Mouse (Mus musculus) splenic B cell, adult 2 months (primary cell): Measurements from ENCODE around the gene Prss32.
A peak's percentile ranks its signal among the peaks of the same experiment; 100 is the strongest.

Source experiments
- DNase-seq: peaks from one replicate; pipeline ENCODE4 v3.0.0-alpha.2; 2011; ENCODE audit warnings: low read depth, low spot score
- H3K27me3 ChIP-seq: 2 replicates; pipeline ENCODE4 v1.6.1; 2012; ENCODE audit warnings: mild to moderate bottlenecking, low read length, moderate library complexity, mixed read lengths; ENCODE audit not compliant: control insufficient read depth, poor library complexity, insufficient read depth, severe bottlenecking
- H3K36me3 ChIP-seq: 2 replicates; pipeline ENCODE4 v1.6.1; 2012; ENCODE audit warnings: mild to moderate bottlenecking, low read length, moderate library complexity, mixed read lengths; ENCODE audit not compliant: control insufficient read depth, poor library complexity, insufficient read depth, severe bottlenecking

Gene Prss32

DNA sequence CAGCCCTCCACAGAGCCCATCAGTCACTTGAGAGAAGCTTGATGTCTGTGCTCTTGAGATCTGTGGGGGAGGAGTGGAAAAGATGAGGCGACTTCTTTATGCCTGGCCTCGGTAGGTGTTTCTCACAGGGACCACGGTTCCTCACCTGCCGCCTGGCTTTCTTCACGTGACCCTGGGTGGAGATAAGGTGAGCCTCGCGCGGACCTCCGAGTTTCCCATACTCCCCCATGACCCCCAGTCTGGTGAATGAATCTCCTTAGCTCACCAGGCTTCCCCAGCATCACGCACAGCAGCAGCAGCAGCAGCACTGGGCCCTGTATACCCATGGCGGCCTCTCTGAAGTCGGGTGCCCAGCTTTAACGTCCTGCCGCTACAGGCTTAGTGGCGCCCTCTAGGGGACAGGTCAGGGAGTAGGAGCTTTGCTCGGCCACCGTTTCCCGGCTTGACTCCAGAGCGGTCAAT lies at the start of gene Prss32, which contains the start of gene Prss41:
TSS of gene Prss32 (plus strand) at position 44 of the 462 bp plus-strand sequence.
TSS of gene Prss41 (minus strand) at position 361 of the 462 bp plus-strand sequence.
- Histone ChIP-seq H3K36me3 (no peaks in the 10 kb centered on the region), H3K27me3 (no peaks in the 10 kb centered on the region; the same call in 1 of the 2 replicates)
- DNase-seq: peak; percentile 74

DNA sequence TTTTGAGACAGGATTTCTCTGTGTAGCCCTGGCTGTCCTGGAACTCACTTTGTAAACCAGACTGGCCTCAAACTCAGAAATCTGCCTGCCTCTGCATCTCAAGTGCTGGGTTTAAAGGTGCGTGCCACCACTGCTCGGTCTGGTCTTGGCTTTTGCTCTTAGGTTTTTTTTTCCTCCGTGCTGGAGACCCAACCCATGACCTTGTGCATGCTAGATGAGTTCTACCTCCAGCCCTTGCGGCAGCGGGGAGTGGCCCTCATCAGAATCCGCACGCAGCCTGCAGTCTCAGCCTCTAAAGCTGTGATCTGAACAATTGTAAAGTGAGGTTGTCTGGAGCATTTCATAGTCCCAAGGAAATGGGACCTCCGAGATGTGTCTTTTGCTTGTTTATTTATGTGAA lies 48.3 kb upstream of the Prss32 start:
- Histone ChIP-seq H3K27me3 (no peaks in the 10 kb centered on the region), H3K36me3 (no peaks in the 10 kb centered on the region)
- no peak for DNase-seq

DNA sequence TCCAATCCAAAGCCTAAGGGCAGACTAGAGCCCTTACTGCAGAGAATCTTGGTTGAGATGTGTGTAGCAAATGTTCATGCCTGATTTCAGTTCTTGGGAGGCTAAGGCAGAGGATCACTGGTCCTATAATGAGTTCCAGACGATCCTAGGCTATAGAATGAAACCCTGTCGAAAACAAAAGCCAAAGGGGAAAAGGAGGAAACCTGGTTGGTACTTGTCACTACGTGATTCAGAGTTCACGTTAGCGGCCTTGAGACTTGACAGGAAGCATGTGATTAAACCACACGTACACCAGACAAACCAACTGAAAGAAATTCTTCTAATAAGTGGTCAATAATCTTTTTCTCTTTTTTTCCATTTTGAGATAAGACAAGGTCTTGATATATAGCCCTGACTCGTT lies 46.3 kb upstream of the Prss32 start:
- Histone ChIP-seq H3K27me3 (no peaks in the 10 kb centered on the region), H3K36me3 (no peaks in the 10 kb centered on the region)
- no peak for DNase-seq

DNA sequence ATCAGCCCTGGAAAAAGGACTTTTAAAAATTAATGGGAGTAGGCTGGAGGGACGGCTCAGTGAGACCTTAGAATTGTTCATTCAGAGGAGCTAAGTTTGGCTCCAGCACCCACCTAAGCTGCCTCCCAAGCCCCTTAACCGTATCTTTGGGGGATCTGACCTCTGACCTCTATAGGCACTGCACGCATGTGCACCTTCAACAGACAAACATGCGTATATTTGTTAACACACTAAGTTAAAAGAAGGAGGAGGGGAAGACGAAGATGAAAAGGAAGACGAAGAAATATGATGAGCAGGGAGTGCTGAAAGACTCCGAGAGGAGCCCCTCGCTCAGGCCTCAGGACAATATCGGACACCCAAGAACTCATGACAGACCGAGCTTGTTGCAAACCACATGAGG lies 42.0 kb upstream of the Prss32 start:
- DNase-seq: no peak
- Histone ChIP-seq H3K27me3 (no peaks in the 10 kb centered on the region), H3K36me3 (no peaks in the 10 kb centered on the region)

DNA sequence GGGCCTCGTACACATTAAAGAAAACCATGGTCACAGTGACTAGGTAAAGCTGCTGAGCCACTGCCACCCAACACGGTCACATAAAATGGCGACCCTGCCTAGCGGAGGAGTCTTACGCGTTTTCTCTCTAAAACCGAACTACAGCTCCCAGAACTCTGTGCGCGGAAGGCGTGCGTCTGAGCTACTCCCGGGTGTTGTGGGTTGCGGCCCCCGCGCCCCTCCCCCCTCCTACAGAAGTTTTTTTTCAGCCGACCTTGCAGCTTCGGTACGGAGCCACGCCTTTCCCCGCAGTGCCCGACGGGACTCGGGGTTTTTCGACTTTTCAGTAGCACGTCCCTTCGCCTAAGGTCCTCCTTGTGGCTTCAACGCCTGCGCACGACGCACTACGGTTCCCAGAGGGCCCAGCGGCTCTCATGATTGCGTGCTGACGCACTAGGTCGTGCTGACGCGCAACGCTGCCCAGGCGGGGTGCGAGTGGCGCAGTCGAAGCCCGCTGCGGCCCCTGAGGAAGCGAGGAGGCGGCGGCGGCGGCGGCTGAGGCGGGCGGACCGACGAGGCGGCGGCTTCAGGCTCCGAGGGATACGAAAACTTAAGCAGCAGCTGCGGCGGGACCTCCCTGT lies 40.8 kb upstream of the Prss32 start:
- Histone ChIP-seq H3K36me3 (peaks cover 1% of the 10 kb centered on the region), H3K27me3 (no peaks in the 10 kb centered on the region)
- peak; percentile 100 for DNase-seq

DNA sequence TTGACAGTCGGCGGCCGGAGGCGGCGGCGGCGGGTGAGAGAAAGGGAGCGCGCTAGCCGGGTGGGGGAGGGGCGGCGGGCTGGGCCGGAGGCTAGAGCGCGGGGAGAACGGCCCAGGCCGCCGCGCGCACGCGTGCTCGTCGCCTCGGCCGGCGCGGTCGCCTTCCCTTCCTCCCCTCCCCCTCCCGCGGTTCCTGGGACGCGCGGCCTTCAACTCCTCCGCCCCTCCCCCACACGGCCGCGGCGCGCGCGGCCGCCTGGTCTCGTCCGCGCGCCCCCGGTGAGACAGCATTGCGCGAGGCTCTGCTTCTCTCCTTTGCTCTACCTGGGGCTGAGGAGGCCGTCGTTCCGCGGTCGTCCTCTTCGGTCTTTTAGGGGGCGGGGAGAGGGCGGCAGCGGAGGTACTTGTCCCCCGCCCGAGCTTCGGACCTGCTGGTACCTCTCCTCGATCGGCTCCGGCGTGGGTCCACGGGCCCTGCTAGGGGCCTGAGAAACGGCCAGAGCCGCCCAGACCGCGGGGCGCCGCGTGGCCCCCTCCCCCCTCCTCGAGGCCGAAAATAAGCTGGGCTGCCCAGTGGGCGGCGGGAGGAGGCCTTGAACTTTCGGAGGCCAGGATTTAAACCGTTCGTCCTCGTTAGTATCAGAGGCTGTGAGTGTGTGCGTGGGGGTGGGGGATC lies 40.2 kb upstream of the Prss32 start:
- peak; percentile 80 for DNase-seq
- no peaks in the 10 kb centered on the region for H3K27me3 ChIP-seq
- peaks cover 2% of the 10 kb centered on the region for H3K36me3 ChIP-seq

DNA sequence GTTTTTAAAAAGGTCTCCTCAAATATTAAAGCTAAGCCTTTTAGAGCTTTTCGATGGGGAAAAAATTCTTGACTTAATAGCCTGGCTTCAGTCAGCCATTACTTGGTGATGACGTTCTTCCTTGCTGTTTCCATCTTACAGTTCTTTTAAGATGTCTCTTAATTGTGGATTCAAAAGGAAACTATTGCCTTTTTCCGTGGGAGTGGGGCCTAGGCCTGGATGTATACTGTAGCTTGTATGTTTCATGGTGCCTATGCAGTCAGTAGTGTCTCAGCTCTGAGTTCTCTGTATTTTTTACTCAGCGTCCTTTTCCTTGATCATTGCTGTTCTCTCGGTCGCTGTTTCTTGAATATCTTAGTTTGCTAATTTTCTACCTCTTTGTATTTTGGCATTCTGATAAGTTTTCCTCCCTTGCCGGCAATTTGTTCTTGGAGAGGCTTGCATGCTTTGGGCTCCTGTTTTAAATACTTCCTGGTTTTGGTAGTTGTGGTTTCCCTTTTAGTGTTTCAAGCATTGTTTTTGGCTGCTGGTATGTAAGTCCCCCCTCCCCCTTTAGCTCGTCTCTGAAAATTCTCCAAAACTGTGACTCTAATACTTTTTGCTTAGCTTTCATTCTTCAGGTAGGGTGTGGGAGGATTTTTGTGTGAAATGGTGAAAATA lies 39.1 kb upstream of the Prss32 start:
- Histone ChIP-seq H3K36me3 (peaks cover 7% of the 10 kb centered on the region), H3K27me3 (no peaks in the 10 kb centered on the region)
- peak; percentile 52 for DNase-seq

DNA sequence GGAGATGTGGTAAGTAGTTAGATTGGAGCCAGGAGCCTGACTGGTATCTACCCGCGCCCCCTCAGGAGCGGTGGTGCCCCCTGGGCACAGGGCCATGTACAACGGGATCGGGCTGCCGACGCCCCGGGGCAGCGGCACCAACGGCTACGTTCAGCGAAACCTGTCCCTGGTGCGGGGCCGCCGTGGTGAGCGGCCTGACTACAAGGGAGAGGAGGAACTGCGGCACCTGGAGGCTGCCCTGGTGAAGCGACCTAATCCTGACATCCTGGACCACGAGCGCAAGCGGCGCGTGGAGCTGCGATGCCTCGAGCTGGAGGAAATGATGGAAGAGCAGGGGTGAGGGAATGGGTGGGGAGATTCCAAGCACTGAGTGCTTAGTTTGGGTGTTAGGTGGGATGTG lies 36.8 kb upstream of the Prss32 start:
- Histone ChIP-seq H3K27me3 (no peaks in the 10 kb centered on the region), H3K36me3 (peaks cover 24% of the 10 kb centered on the region)
- peak; percentile 44 for DNase-seq

DNA sequence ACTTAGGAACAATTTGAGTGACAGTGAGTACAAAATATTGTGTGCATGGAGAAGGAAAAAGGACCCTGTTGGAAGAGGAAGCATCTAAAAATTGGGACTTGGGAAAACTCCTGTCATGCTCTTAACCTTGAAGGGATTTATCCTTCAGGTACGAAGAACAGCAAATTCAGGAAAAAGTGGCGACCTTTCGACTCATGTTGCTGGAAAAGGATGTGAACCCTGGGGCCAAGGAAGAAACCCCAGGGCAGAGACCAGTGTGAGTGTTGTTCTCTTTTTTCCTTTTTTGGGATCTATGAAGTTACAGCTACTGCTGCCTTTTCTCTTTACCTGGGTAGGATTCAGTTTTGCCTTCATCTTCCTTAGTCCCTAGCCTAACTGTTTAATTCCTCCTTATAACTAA lies 35.7 kb upstream of the Prss32 start:
- Histone ChIP-seq H3K27me3 (no peaks in the 10 kb centered on the region), H3K36me3 (peaks cover 30% of the 10 kb centered on the region)
- DNase-seq: no peak

DNA sequence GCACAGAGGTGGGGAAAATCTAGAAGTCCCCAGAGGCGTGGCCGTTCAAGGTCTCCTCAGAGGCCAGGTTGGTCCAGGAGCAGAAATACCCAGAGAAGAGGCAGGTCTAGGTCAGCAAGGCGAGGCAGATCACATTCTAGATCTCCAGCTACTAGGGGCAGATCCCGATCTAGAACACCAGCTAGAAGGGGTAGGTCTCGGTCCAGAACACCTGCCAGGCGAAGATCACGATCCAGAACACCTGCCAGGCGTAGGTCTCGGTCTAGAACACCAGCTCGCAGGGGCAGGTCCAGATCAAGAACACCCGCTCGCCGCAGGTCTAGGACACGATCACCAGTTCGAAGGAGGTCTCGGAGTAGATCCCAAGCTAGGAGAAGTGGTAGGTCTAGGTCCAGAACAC lies 28.0 kb upstream of the Prss32 start:
- Histone ChIP-seq H3K36me3 (peaks cover 31% of the 10 kb centered on the region), H3K27me3 (no peaks in the 10 kb centered on the region)
- no peak for DNase-seq

DNA sequence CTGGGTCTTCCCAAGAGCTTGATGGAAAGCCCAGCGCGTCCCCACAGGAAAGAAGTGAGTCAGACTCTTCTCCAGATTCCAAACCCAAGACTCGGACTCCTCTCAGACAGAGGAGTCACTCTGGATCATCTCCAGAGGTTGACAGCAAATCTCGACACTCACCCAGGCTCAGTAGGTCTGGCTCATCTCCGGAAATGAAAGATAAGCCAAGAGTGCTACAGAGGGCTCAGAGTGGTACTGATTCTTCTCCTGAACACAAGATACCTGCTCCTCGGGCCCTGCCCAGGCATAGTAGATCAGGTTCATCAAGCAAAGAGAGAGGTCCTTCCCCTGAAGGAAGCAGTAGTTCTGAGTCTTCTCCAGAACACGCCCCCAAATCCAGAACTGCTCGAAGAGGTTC lies 25.1 kb upstream of the Prss32 start:
- peaks cover 23% of the 10 kb centered on the region for H3K36me3 ChIP-seq
- no peaks in the 10 kb centered on the region for H3K27me3 ChIP-seq
- no peak for DNase-seq

DNA sequence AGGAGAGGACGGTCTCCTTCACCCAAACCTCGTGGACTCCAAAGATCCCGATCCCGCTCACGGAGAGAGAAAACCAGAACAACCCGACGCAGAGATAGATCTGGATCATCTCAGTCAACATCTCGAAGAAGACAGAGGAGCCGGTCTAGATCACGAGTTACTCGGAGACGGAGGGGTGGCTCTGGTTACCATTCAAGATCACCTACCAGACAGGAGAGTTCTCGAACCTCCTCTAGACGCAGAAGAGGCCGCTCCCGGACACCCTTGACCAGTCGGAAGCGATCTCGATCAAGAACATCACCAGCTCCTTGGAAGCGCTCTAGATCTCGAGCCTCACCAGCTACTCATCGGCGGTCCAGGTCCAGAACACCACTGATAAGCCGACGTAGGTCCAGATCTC lies 24.4 kb upstream of the Prss32 start:
- peaks cover 26% of the 10 kb centered on the region for H3K36me3 ChIP-seq
- no peaks in the 10 kb centered on the region for H3K27me3 ChIP-seq
- DNase-seq: no peak

DNA sequence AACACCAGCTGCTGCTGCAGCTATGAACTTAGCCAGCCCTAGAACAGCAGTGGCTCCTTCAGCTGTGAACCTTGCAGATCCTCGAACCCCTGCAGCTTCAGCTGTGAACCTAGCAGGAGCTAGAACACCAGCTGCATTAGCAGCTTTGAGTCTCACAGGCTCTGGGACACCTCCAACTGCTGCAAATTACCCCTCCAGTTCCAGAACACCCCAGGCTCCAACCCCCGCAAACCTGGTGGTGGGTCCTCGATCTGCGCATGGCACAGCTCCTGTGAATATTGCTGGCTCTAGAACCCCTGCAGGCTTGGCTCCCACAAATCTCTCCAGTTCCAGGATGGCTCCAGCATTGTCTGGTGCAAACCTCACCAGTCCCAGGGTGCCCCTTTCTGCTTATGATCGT lies 22.9 kb upstream of the Prss32 start:
- peaks cover 25% of the 10 kb centered on the region for H3K36me3 ChIP-seq
- no peak for DNase-seq
- no peaks in the 10 kb centered on the region for H3K27me3 ChIP-seq

DNA sequence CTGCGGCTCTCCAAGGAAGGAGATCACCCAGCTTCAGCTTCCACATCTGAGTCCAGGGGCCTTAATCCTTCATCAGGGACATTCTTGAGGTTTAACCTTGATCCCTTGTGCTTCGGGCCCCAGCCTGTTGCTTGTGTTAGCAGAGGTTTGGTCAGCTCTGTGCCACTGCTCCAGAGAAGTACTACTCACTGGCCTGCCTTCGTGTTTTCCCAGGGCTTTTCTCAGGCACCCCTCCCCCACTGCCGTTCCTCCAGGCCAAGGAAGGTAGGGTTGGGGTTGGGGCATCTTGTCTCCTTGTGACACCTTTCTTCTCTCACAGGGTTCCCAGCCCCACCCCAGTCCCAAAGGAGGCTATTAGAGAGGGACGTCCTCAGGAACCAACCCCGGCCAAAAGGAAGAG lies 21.6 kb upstream of the Prss32 start:
- Histone ChIP-seq H3K36me3 (peaks cover 25% of the 10 kb centered on the region), H3K27me3 (no peaks in the 10 kb centered on the region)
- DNase-seq: no peak

DNA sequence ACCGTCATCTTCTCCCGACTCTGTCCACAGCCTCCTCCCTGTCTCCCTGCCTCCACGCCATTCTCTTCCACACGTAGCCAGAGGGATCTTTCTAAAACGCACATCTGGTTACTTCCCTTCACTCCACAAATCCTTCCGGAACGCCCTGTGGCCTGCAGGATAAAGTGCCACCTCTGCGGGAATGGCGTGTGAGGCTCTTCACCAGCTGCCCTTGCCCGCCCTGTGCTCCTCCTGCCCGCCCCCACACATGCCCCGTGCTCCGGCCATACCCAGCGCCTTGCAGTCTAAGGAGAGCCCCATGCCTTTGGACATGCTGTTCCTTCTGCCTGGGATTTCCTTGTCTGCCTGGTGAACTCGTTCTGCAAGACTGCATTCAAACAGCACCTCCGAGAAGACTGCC lies 20.6 kb upstream of the Prss32 start:
- peaks cover 25% of the 10 kb centered on the region for H3K36me3 ChIP-seq
- H3K27me3 ChIP-seq: no peaks in the 10 kb centered on the region
- DNase-seq: no peak
